Mouse (Mus musculus) activated CD4-positive, CD25-positive, alpha-beta regulatory T cell, adult 9 weeks (primary cell): ENCODE results near the gene Xpo4. TPM values are rescaled to one million over a fixed set of nuclear protein-coding genes. Genes with fewer than 3 reads are reported as not detected.

ENCODE experiments used
- polyA plus RNA-seq: library from polyadenylated mRNA; unstranded; fragments of 100-300 nt; shearing (Covaris generic); gene quantifications from one replicate; pipeline ENCODE4 v1.2.1, GENCODE M21; 2017

Xpo4 gene
- 42.6 TPM for polyA plus RNA-seq

GRCm38 (mm10) chr14:57664822-57665627, at the start of gene Xpo4:
Gene Xpo4, minus strand, starts transcription at chr14:57665430.

GRCm38 (mm10) chr14:57571155-57572133, 93.8 kb downstream of the Xpo4 start, which contains the start of gene Eef1akmt1:
Gene Eef1akmt1, minus strand, starts transcription at chr14:57571612.

Other genes with a start within 250 kb of the Xpo4 start
- gene Ift88, start 241.4 kb downstream of the Xpo4 start, polyA plus RNA-seq, result 3.5 TPM
- not detected for gene Il17d, start 140.7 kb downstream of the Xpo4 start, polyA plus RNA-seq
- 128 TPM for gene Eef1akmt1, start 93.8 kb downstream of the Xpo4 start, polyA plus RNA-seq
- gene Gm49361, start 80.7 kb upstream of the Xpo4 start, polyA plus RNA-seq, result not detected
- gene Lats2, start 93.0 kb upstream of the Xpo4 start, polyA plus RNA-seq, result 13.6 TPM
- gene Sap18, start 132.8 kb upstream of the Xpo4 start, polyA plus RNA-seq, result 225 TPM
- gene Ska3, start 160.8 kb upstream of the Xpo4 start, polyA plus RNA-seq, result 3.1 TPM
- 130 TPM for gene Mrpl57, start 160.8 kb upstream of the Xpo4 start, polyA plus RNA-seq
- 199 TPM for gene Zdhhc20, start 224.8 kb upstream of the Xpo4 start, polyA plus RNA-seq